Mouse (Mus musculus) stomach, postnatal 0 days (tissue): ENCODE results near the gene Sim1.

Experiments used
- CTCF ChIP-seq: IDR thresholded peaks from 2 replicates; pipeline ENCODE4 v1.5.1; 2016; ENCODE audit warnings: antibody characterized with exemption, low read depth, mild to moderate bottlenecking, moderate library complexity
- EP300 ChIP-seq: optimal IDR thresholded peaks from 2 replicates; pipeline ENCODE3; 2016; ENCODE audit warnings: antibody characterized with exemption

DNA sequence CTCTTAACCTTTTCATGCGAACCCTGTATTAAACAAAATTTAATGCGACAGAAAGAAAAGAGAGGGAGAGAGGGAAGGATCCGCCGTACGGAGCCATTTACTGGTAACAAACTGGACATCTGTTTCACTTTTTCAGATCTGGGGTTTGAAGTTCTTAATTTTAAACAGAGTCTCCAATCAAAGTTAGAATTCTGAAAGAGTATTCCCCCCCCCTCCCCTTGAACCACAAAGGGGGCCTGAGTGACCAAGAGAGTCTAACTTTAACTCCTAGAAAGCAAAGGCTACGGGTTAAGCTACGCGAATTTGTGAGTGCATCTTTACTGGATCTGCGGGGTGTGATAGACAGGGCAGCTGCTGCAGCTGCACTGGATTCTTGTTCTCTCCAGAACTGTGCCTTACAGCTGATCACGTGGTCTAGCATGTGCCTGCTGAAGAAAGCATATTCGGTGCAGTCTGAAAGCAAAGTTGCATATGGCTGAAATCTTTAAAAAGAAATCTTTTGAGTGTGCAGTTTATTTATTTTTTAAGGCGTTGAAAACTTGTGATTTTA, 16.4 kb downstream of the Sim1 start:
- no peak for TF ChIP-seq CTCF
- no peak for TF ChIP-seq EP300
